Mouse (Mus musculus) midbrain, embryonic 15.5 days (tissue): Measurements from ENCODE around the gene Defb20. TPM values are rescaled to one million over a fixed set of nuclear protein-coding genes. Genes with fewer than 3 reads are reported as not detected.
A peak's percentile ranks its signal among the peaks of the same experiment; 100 is the strongest.
"Not testable (repeated sequence)": the region's sequence is repeated elsewhere in the genome, so short reads cannot be mapped to it uniquely, and the experiment has no call there.

Experiments used
- ATAC-seq: fragments of 200-750 bp; cut with Nextera tagmentation; replicated peaks from 2 replicates; pipeline ENCODE4 v1.8.0; 2017; ENCODE audit warnings: moderate TSS enrichment
- H3K27ac ChIP-seq: fragments of 300-500 bp; sonication (generic); 2 replicates; pipeline ENCODE4 v1.5.1; 2015; ENCODE audit warnings: mild to moderate bottlenecking, inconsistent platforms
- H3K27me3 ChIP-seq: fragments of 300-500 bp; sonication (generic); replicated peaks from 2 replicates; pipeline ENCODE4 v1.6.1; 2015; ENCODE audit warnings: inconsistent platforms
- H3K36me3 ChIP-seq: fragments of 300-500 bp; sonication (generic); replicated peaks from 2 replicates; pipeline ENCODE4 v1.6.1; 2015; ENCODE audit warnings: inconsistent platforms
- H3K4me1 ChIP-seq: fragments of 300-500 bp; sonication (generic); 2 replicates; pipeline ENCODE4 v1.6.1; 2015; ENCODE audit warnings: inconsistent platforms
- H3K4me2 ChIP-seq: fragments of 300-500 bp; sonication (generic); 2 replicates; pipeline ENCODE4 v1.6.1; 2015; ENCODE audit warnings: inconsistent platforms, mild to moderate bottlenecking, moderate library complexity
- H3K4me3 ChIP-seq: fragments of 300-500 bp; sonication (generic); 2 replicates; pipeline ENCODE4 v1.5.1; 2015; ENCODE audit warnings: mild to moderate bottlenecking, inconsistent platforms
- H3K9ac ChIP-seq: fragments of 300-500 bp; sonication (generic); 2 replicates; pipeline ENCODE4 v1.6.1; 2015; ENCODE audit warnings: mild to moderate bottlenecking, inconsistent platforms
- H3K9me3 ChIP-seq: fragments of 300-500 bp; sonication (generic); 2 replicates; pipeline ENCODE4 v1.6.1; 2016; ENCODE audit warnings: inconsistent platforms
- WGBS: fragments of 180-500 bp; shearing (Covaris S2); methylation state at CpG from one replicate; pipeline ENCODE4 v1.1.7; 2015; ENCODE audit warnings: mixed read lengths; 5-methylcytosine and 5-hydroxymethylcytosine counted together
- polyA plus RNA-seq: library from polyadenylated mRNA; unstranded; fragments of >200 nt; fragmentation: Nextera tagmentation; extraction: Ambion mirVana; gene quantifications from 2 replicates; pipeline ENCODE4 v1.2.1, GENCODE M21; 2015

The Defb20 gene
- polyA plus RNA-seq = not detected in 2 replicates

DNA sequence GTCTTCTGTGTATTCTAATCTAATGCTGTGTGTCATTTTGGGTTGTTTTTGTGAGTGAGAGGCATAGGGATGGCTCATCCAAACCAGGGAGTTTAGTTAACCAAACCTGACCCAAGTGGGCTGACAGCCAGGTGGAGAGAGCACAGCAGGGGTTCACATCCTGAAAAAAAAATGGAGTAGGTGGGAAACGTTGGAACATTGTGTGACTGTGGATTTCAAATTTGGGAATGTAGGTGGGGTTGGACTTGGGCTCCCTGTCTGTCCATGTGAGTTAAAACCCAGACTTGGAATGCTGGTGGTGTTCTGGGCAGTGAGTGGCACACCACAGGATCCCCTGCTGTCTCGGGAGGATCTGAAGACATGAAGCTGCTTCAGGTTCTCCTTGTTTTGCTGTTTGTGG is at the start of gene Defb20:
Gene Defb20 (plus strand): TSS at position 301 of the 400 bp plus-strand sequence.
- Histone ChIP-seq H3K36me3 (no peaks in the 10 kb centered on the region), H3K27ac (no peak within 1 kb of the TSS), H3K4me1 (no peaks in the 10 kb centered on the region), H3K9ac (no peak within 1 kb of the TSS), H3K4me3 (no peak within 1 kb of the TSS), H3K4me2 (no peak within 1 kb of the TSS), H3K9me3 (no peaks in the 10 kb centered on the region), H3K27me3 (no peaks in the 10 kb centered on the region)
- WGBS = 54% methylated on average over 2 of the region's 2 CpGs
- ATAC-seq = no peak

GRCm38 (mm10) chr2:152427493-152427892 is 49.4 kb upstream of the Defb20 start:
- no peaks in the 10 kb centered on the region for H3K27me3 ChIP-seq
- H3K4me3 ChIP-seq = peak overlapping the region; percentile 11; the same call in 1 of the 2 replicates
- peak overlapping the region; percentile 41 for H3K4me2 ChIP-seq
- H3K9me3 ChIP-seq = no peaks in the 10 kb centered on the region
- H3K9ac ChIP-seq = no peak overlapping the region
- ATAC-seq = 0 out of 2 replicates have a peak, but pooled peaks have one; percentile 52
- 0 out of 2 replicates have a peak overlapping the region, but pooled peaks have one; percentile 35 for H3K27ac ChIP-seq
- H3K36me3 ChIP-seq = no peaks in the 10 kb centered on the region
- H3K4me1 ChIP-seq = peaks cover 9% of the 10 kb centered on the region
- 5% methylated on average over 12 of the region's 12 CpGs for WGBS

DNA sequence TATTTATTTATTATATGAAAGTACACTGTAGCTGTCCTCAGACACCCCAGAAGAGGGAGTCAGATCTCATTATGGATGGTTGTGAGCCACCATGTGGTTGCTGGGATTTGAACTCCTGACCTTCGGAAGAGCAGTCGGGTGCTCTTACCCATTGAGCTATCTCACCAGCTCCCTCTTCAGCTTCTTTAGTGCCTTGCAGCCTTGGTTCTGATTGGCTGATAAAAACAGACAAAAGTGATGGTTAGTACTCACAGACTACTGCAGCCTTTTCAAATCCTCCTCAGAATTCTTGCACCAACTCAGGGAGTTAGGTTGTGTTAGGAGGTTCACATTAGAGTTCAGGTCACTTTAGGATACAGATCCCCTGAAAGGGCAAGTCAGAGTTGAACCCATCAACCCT is 48.4 kb upstream of the Defb20 start:
- H3K4me2 ChIP-seq, ATAC-seq, H3K4me1 ChIP-seq, H3K4me3 ChIP-seq, H3K27me3 ChIP-seq, H3K36me3 ChIP-seq, H3K9me3 ChIP-seq, H3K27ac ChIP-seq, H3K9ac ChIP-seq: not testable (repeated sequence)
- WGBS = 98% methylated on average over 2 of the region's 2 CpGs

DNA sequence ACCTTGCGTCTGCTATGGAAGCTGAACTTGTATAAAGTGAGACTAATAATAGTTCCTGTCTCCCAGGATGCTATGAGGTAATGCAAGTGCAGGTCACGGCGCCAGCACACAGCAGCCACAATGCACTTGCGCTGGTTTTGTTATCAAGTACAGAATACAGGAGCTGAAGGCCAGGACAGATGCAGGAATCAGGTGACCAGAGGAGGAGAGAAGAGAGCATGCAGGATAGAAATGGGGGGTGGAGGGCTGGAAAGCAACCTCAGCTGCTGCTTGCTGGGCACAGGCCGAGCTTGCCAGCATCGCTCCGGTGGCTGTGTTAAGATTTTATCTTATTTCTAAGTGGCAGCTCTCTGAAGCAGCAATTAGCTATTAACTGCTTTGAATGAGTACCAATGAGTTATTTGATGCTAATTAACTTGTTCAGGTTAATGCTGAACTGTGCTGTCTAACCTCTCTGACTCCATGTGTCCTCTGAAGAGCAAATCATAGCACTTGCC is 40.4 kb upstream of the Defb20 start:
- Histone ChIP-seq H3K27ac (no peak overlapping the region), H3K9me3 (no peaks in the 10 kb centered on the region), H3K4me1 (peaks cover 10% of the 10 kb centered on the region), H3K36me3 (no peaks in the 10 kb centered on the region), H3K27me3 (no peaks in the 10 kb centered on the region), H3K9ac (no peak overlapping the region), H3K4me2 (no peak overlapping the region), H3K4me3 (no peak overlapping the region)
- ATAC-seq = no peak
- WGBS = 66% methylated on average over 7 of the region's 7 CpGs

GRCm38 (mm10) chr2:152436983-152437860 is 39.6 kb upstream of the Defb20 start:
- Histone ChIP-seq H3K4me1 (peaks cover 10% of the 10 kb centered on the region), H3K27ac (0 out of 2 replicates have a peak overlapping the region, but pooled peaks have one; percentile 48), H3K9ac (peak overlapping the region; percentile 53), H3K27me3 (no peaks in the 10 kb centered on the region), H3K4me3 (peak overlapping the region; percentile 34), H3K36me3 (no peaks in the 10 kb centered on the region), H3K9me3 (no peaks in the 10 kb centered on the region), H3K4me2 (peak overlapping the region; percentile 64)
- ATAC-seq = peak; percentile 92
- WGBS = 3% methylated on average over 23 of the region's 23 CpGs

GRCm38 (mm10) chr2:152438963-152439362 is 37.9 kb upstream of the Defb20 start:
- H3K4me1 ChIP-seq = peaks cover 10% of the 10 kb centered on the region
- no peak for ATAC-seq
- H3K4me2 ChIP-seq = no peak overlapping the region
- no peaks in the 10 kb centered on the region for H3K27me3 ChIP-seq
- no peak overlapping the region for H3K9ac ChIP-seq
- no peaks in the 10 kb centered on the region for H3K36me3 ChIP-seq
- no peak overlapping the region for H3K4me3 ChIP-seq
- H3K27ac ChIP-seq = no peak overlapping the region
- no peaks in the 10 kb centered on the region for H3K9me3 ChIP-seq
- WGBS = 63% methylated on average over 1 of the region's 1 CpGs

- H3K4me3 ChIP-seq = no peak overlapping the region
- WGBS = 89% methylated on average over 2 of the region's 2 CpGs
- no peak overlapping the region for H3K27ac ChIP-seq
- no peaks in the 10 kb centered on the region for H3K36me3 ChIP-seq
- no peaks in the 10 kb centered on the region for H3K9me3 ChIP-seq
- H3K9ac ChIP-seq = no peak overlapping the region
- H3K4me1 ChIP-seq = peaks cover 10% of the 10 kb centered on the region
- no peak overlapping the region for H3K4me2 ChIP-seq
- no peak for ATAC-seq
- H3K27me3 ChIP-seq = no peaks in the 10 kb centered on the region
Observed at GRCm38 (mm10) chr2:152439833-152440232, 37.0 kb upstream of the Defb20 start.

GRCm38 (mm10) chr2:152442322-152442721 is 34.5 kb upstream of the Defb20 start:
- H3K27me3 ChIP-seq = no peaks in the 10 kb centered on the region
- ATAC-seq = no peak
- 52% methylated on average over 4 of the region's 4 CpGs for WGBS
- no peaks in the 10 kb centered on the region for H3K9me3 ChIP-seq
- no peak overlapping the region for H3K4me3 ChIP-seq
- peaks cover 4% of the 10 kb centered on the region for H3K4me1 ChIP-seq
- H3K4me2 ChIP-seq = no peak overlapping the region
- H3K27ac ChIP-seq = no peak overlapping the region
- no peak overlapping the region for H3K9ac ChIP-seq
- no peaks in the 10 kb centered on the region for H3K36me3 ChIP-seq

DNA sequence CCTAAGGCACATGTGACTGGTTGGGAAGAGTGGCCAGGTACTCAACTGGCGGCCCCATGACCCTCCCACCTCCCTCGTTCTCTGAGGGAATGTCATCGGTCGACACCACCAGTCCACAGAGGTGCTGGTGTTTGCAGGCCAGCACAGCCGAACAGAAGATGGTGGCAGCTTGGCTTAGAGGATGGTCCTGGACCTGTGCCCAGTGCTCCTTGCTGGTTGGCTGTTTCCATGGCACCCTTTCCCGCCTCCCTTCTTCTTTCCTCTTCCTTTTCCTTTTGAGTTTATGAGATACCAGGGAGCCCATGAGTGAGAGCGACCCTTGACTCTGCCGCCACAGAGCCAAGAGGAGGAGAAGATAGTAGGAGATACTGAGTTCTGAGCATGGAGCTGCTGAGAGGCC is 33.6 kb upstream of the Defb20 start:
- H3K4me3 ChIP-seq = no peak overlapping the region
- no peak overlapping the region for H3K27ac ChIP-seq
- H3K9ac ChIP-seq = no peak overlapping the region
- 88% methylated on average over 8 of the region's 8 CpGs for WGBS
- H3K36me3 ChIP-seq = no peaks in the 10 kb centered on the region
- no peak for ATAC-seq
- H3K4me2 ChIP-seq = no peak overlapping the region
- H3K9me3 ChIP-seq = no peaks in the 10 kb centered on the region
- no peaks in the 10 kb centered on the region for H3K27me3 ChIP-seq
- H3K4me1 ChIP-seq = no peaks in the 10 kb centered on the region

- Histone ChIP-seq H3K27ac (no peak overlapping the region), H3K27me3 (no peaks in the 10 kb centered on the region), H3K9ac (no peak overlapping the region), H3K4me1 (no peaks in the 10 kb centered on the region), H3K36me3 (no peaks in the 10 kb centered on the region), H3K9me3 (no peaks in the 10 kb centered on the region), H3K4me3 (no peak overlapping the region), H3K4me2 (no peak overlapping the region)
- ATAC-seq = no peak
- WGBS = 69% methylated on average over 2 of the region's 2 CpGs
Observed at GRCm38 (mm10) chr2:152446642-152447041, 30.2 kb upstream of the Defb20 start.

GRCm38 (mm10) chr2:152447461-152447860 is 29.4 kb upstream of the Defb20 start:
- Histone ChIP-seq H3K4me2 (no peak overlapping the region), H3K36me3 (no peaks in the 10 kb centered on the region), H3K27me3 (no peaks in the 10 kb centered on the region), H3K27ac (no peak overlapping the region), H3K4me1 (no peaks in the 10 kb centered on the region), H3K4me3 (no peak overlapping the region), H3K9me3 (no peaks in the 10 kb centered on the region), H3K9ac (no peak overlapping the region)
- 55% methylated on average over 5 of the region's 5 CpGs for WGBS
- ATAC-seq = no peak

- no peaks in the 10 kb centered on the region for H3K36me3 ChIP-seq
- no peaks in the 10 kb centered on the region for H3K9me3 ChIP-seq
- H3K27ac ChIP-seq = no peak overlapping the region
- H3K4me1 ChIP-seq = no peaks in the 10 kb centered on the region
- H3K4me2 ChIP-seq = no peak overlapping the region
- WGBS = 6% methylated on average over 5 of the region's 5 CpGs
- no peak overlapping the region for H3K9ac ChIP-seq
- no peaks in the 10 kb centered on the region for H3K27me3 ChIP-seq
- H3K4me3 ChIP-seq = no peak overlapping the region
- no peak for ATAC-seq
Observed at GRCm38 (mm10) chr2:152450241-152450640, 26.6 kb upstream of the Defb20 start.
